Mouse (Mus musculus) erythroblast, embryonic 14.5 days (primary cell): ENCODE measurements around the gene Fnip1. TPM values are rescaled to one million over a fixed set of nuclear protein-coding genes. Genes with fewer than 3 reads are reported as not detected.

ENCODE experiments used
- H3K27me3 ChIP-seq: 2 replicates; pipeline ENCODE4 v1.6.1; 2012; ENCODE audit warnings: inconsistent platforms; ENCODE audit not compliant: control insufficient read depth
- H3K36me3 ChIP-seq: 2 replicates; pipeline ENCODE4 v1.6.1; 2012; ENCODE audit warnings: mild to moderate bottlenecking, inconsistent platforms; ENCODE audit not compliant: control insufficient read depth
- H3K4me1 ChIP-seq: 2 replicates; pipeline ENCODE4 v1.6.1; 2012; ENCODE audit warnings: inconsistent platforms; ENCODE audit not compliant: control insufficient read depth
- H3K4me3 ChIP-seq: replicated peaks from 2 replicates; pipeline ENCODE3; 2012; ENCODE audit warnings: moderate library complexity, mild to moderate bottlenecking, inconsistent platforms
- H3K9me3 ChIP-seq: 2 replicates; pipeline ENCODE4 v1.6.1; 2012; ENCODE audit warnings: low read length, inconsistent platforms, mixed read lengths; ENCODE audit not compliant: control insufficient read depth
- GATA1 ChIP-seq: IDR thresholded peaks from 2 replicates; pipeline ENCODE4 v1.6.1; 2012; ENCODE audit warnings: low read length, inconsistent platforms, mixed read lengths
- TAL1 ChIP-seq: IDR thresholded peaks from 3 replicates; pipeline ENCODE4 v1.6.1; 2012; ENCODE audit warnings: low read length, inconsistent platforms, mixed read lengths
- polyA plus RNA-seq: library from polyadenylated mRNA; stranded (reverse); fragments of >175 nt; gene quantifications from 2 replicates; pipeline ENCODE4 v1.2.3, GENCODE M21; 2012

The Fnip1 gene
- polyA plus RNA-seq, 1 experiment = 0.03 TPM

DNA sequence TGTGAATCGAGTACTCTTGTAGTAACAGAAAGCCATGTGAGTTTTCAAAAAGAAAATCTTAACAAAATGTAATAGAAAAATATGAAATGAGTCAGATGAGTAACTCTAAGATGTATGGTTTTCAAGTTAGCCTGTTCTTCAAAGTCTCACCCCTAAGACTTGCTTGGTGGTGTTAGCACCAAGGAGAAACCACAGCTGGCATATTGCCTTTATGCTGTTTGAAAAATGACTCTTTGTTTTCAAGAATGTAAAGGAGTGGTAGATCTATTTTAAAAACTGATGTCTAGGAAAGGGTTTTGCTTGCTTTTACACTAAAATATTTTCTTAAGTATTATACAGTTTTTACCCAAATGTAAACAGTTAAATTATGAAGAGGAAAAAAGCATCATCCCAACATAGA, 16.5 kb downstream of the Fnip1 start:
- H3K36me3 ChIP-seq = no peaks in the 10 kb centered on the region; the same call in 1 of the 2 replicates
- no peaks in the 10 kb centered on the region; the same call in 1 of the 2 replicates for H3K4me1 ChIP-seq
- TF ChIP-seq GATA1 (no peak), TAL1 (no peak)
- no peak overlapping the region for H3K4me3 ChIP-seq
- H3K9me3 ChIP-seq = no peaks in the 10 kb centered on the region
- no peaks in the 10 kb centered on the region for H3K27me3 ChIP-seq

- H3K36me3 ChIP-seq = no peaks in the 10 kb centered on the region
- TF ChIP-seq GATA1 = no peak
- no peaks in the 10 kb centered on the region for H3K27me3 ChIP-seq
- no peak overlapping the region for H3K4me3 ChIP-seq
- no peaks in the 10 kb centered on the region for H3K4me1 ChIP-seq
- no peaks in the 10 kb centered on the region for H3K9me3 ChIP-seq
These were observed 18.9 kb downstream of the Fnip1 start for GRCm38 (mm10) chr11:54456875-54457274.

GRCm38 (mm10) chr11:54458168-54458567, 20.2 kb downstream of the Fnip1 start:
- Histone ChIP-seq H3K4me1 (no peaks in the 10 kb centered on the region), H3K36me3 (peaks cover 3% of the 10 kb centered on the region)

DNA sequence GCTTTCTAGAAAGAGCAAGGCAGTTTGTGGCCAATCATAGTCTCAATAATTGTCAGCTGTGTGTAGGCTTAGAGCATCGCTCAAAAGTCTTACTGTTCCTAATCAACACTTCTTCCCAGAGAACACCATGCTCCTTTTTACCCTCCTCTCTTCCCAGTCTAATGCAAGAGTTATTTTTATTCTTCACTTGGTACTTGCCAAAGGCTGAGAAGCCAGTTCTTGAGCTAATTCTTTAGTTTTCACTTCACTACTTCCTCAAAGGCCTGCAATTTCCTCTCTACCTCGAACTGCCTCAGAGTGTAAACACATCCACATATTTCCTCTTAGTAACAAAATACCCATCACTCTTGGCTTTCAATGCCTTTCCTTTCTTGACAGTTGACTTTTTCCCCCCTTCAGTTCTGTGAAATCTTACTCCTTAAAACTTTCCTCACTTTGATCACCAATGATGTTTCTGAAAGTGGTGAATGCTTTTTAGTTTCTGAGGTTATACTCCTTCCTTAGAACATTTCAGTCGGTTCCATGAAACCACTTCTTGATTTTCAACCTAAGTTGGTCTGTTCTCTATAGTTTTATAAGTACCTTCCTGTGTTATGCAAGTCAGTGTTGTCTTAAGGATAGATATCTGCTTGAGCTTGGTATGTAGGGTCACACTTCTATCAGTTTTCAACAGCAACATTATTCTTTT, 26.7 kb downstream of the Fnip1 start:
- no peak for TF ChIP-seq GATA1
- TF ChIP-seq TAL1 = no peak
- Histone ChIP-seq H3K4me3 (no peak overlapping the region), H3K9me3 (peaks cover 4% of the 10 kb centered on the region), H3K36me3 (peaks cover 17% of the 10 kb centered on the region), H3K27me3 (no peaks in the 10 kb centered on the region), H3K4me1 (peaks cover 10% of the 10 kb centered on the region)

More at GRCm38 (mm10) chr11:54458168-54458567, 20.2 kb downstream of the Fnip1 start:
- Histone ChIP-seq H3K4me3 (no peak overlapping the region), H3K27me3 (no peaks in the 10 kb centered on the region), H3K9me3 (peaks cover 4% of the 10 kb centered on the region)
- TF ChIP-seq GATA1 = no peak
- TF ChIP-seq TAL1 = no peak

GRCm38 (mm10) chr11:54472231-54472630, 34.2 kb downstream of the Fnip1 start:
- H3K36me3 ChIP-seq = peaks cover 30% of the 10 kb centered on the region
- peaks cover 7% of the 10 kb centered on the region for H3K4me1 ChIP-seq
- TF ChIP-seq TAL1 = no peak
- no peak for TF ChIP-seq GATA1
- H3K4me3 ChIP-seq = no peak overlapping the region
- H3K9me3 ChIP-seq = no peaks in the 10 kb centered on the region
- no peaks in the 10 kb centered on the region for H3K27me3 ChIP-seq

DNA sequence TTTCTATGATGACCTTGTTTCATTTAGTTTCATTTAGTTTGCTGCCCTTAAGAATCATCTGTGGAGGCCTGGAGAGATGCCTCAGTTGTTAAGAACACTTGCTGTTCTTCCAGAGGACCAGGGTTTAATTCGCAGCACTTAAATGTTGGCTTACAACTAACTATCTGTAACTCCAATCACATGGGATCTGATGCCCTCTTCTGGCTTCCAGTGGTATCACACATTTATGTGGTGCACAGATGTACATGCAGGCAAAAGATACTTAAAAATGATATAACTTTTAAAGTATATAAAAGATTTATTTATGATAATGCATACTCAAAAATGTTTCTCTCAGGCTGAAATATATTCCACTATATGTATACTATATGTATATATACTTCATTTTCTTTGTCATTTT, 40.4 kb downstream of the Fnip1 start:
- Histone ChIP-seq H3K4me1 (no peaks in the 10 kb centered on the region), H3K36me3 (peaks cover 28% of the 10 kb centered on the region), H3K27me3 (no peaks in the 10 kb centered on the region), H3K4me3 (no peak overlapping the region), H3K9me3 (no peaks in the 10 kb centered on the region)
- TF ChIP-seq GATA1 (no peak), TAL1 (no peak)

DNA sequence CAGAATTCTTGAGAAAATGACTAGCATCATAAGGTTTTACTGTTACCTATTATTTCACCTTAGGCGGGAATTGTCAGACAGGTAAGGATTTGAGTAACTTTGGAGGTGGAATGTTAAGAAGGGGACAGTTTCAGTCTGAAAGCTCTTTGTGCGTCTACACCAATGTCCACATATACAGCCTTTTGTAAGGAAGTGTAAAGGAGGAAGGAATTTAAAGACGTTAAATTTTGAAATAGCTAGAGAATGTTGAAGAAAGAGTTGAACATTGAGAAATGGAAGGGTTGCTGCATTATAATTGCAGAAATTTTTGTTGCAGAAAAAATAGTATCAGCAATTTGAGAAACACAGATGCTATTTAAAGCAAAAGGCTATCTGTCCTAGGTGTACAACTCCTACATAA, 48.0 kb downstream of the Fnip1 start:
- TF ChIP-seq GATA1 = no peak
- TF ChIP-seq TAL1 = no peak
- Histone ChIP-seq H3K4me3 (no peak overlapping the region), H3K9me3 (no peaks in the 10 kb centered on the region), H3K4me1 (no peaks in the 10 kb centered on the region), H3K27me3 (no peaks in the 10 kb centered on the region), H3K36me3 (peaks cover 25% of the 10 kb centered on the region)

- Histone ChIP-seq H3K4me3 (no peak overlapping the region), H3K27me3 (no peaks in the 10 kb centered on the region), H3K9me3 (no peaks in the 10 kb centered on the region), H3K4me1 (no peaks in the 10 kb centered on the region), H3K36me3 (peaks cover 40% of the 10 kb centered on the region)
- TF ChIP-seq GATA1 = no peak
- no peak for TF ChIP-seq TAL1
These were observed 54.1 kb downstream of the Fnip1 start for GRCm38 (mm10) chr11:54491946-54492558.

- Histone ChIP-seq H3K36me3 (peaks cover 41% of the 10 kb centered on the region), H3K27me3 (no peaks in the 10 kb centered on the region), H3K4me3 (no peak overlapping the region), H3K9me3 (no peaks in the 10 kb centered on the region), H3K4me1 (no peaks in the 10 kb centered on the region)
- no peak for TF ChIP-seq GATA1
- TF ChIP-seq TAL1 = no peak
These were observed 54.6 kb downstream of the Fnip1 start for GRCm38 (mm10) chr11:54492559-54492958.
